ENCODE assay signal across 9 mouse cellular contexts in the genomic region with DNA sequence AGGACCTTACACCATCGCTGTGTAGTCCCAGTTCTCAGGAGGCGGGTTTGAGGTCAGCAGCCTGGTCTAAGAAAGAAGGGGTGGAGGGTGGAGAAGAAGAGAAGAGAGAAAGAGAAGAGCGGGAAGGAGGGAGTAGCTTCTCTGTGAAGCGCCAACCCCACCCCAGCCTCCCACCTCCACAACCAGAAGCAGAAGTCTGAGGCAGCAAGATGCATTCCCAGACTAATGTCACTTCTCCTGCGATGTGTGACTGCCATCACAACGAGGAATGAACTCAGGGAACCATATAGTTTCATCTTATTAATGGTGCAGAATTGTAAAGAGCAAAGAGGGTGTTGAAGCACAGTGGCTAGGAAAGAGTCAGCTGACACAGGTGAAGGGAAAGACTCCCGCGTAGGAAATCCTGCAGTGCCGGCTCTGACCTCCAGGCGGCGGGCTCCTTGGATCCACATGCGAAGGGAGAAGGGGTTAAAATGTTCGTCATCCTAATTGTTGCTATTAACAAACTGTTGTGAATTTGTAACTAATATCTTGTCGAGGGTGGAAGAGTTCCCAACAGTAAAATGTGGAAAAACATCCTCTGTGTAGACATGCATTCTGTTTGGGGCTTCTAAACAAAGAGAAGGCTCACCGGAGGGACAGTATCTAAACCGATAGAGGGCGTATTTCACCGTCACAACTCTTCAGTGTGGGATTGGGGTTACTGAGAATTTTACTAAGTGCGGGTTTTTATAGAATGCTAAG. TPM values are rescaled to one million over a fixed set of nuclear protein-coding genes. Genes with fewer than 3 reads are reported as not detected.
DNase-seq lines count a peak whose midpoint lies in the region; ATAC-seq and TF ChIP-seq lines count a peak whose summit lies in the region.
"Had no signal": no experiment of that assay in that cellular context is flagged by ENCODE, and none has a peak within 500 bp of the region (broad histone marks: within the 10 kb centered on the region; RNA-seq: fewer than 3 reads in every experiment).

No protein-coding gene starts in this region.

- peaks cover 3% of the 10 kb centered on the region; the same call in 1 of the 2 replicates for H3K27me3 ChIP-seq in ES-Bruce4 (ENCODE audit: control insufficient read depth, insufficient read depth, low read length, poor library complexity, severe bottlenecking)
- no peaks in the 10 kb centered on the region for H3K27me3 ChIP-seq in erythroblast, embryonic 14.5 days (ENCODE audit: control insufficient read depth)
- H3K27me3 ChIP-seq in heart, embryonic 15.5 days: peaks cover 4% of the 10 kb centered on the region; the same call in 1 of the 2 replicates
- no peaks in the 10 kb centered on the region for H3K27me3 ChIP-seq in liver, embryonic 14.5 days (ENCODE audit: control insufficient read depth, insufficient read depth, low read length)

- H3K4me2 ChIP-seq in heart, embryonic 15.5 days: peak overlapping the region; percentile 66
- peak overlapping the region; percentile 53 for H3K4me2 ChIP-seq in liver, embryonic 14.5 days (ENCODE audit: low read depth)

- no peak overlapping the region for H3K4me3 ChIP-seq in ES-Bruce4 (ENCODE audit: low read depth, low read length)
- H3K4me3 ChIP-seq in erythroblast, embryonic 14.5 days (replicated peaks): peak overlapping the region; percentile 12
- H3K4me3 ChIP-seq in heart, embryonic 15.5 days: peak overlapping the region; percentile 40
- no peak overlapping the region for H3K4me3 ChIP-seq in liver, embryonic 14.5 days (ENCODE audit: insufficient read depth in 1 of 2, low read depth in 2 of 2, low read length in 2 of 2)

- no peak for TF ChIP-seq POLR2A in ES-Bruce4 (IDR thresholded peaks at IDR 0.05; ENCODE audit: insufficient read depth, low read length)

- H3K9ac ChIP-seq in ES-Bruce4 (ENCODE audit: low read depth, poor library complexity, severe bottlenecking): peak overlapping the region; percentile 52; the same call in 1 of the 2 replicates
- peak overlapping the region; percentile 23; the same call in 1 of the 2 replicates for H3K9ac ChIP-seq in heart, embryonic 15.5 days
- H3K9ac ChIP-seq in liver, embryonic 14.5 days (replicated peaks): no peak overlapping the region

- H3K36me3 ChIP-seq in ES-Bruce4 (ENCODE audit: control insufficient read depth, insufficient read depth, low read length, poor library complexity, severe bottlenecking): no peaks in the 10 kb centered on the region
- no peaks in the 10 kb centered on the region for H3K36me3 ChIP-seq in erythroblast, embryonic 14.5 days (ENCODE audit: control insufficient read depth)
- H3K36me3 ChIP-seq in heart, embryonic 15.5 days: no peaks in the 10 kb centered on the region
- no peaks in the 10 kb centered on the region for H3K36me3 ChIP-seq in liver, embryonic 14.5 days (replicated peaks; ENCODE audit: control insufficient read depth, insufficient read depth, low read depth)

- H3K27ac ChIP-seq in ES-Bruce4 (ENCODE audit: insufficient read depth, low read length): no peak overlapping the region
- no peak overlapping the region for H3K27ac ChIP-seq in heart, embryonic 15.5 days
- H3K27ac ChIP-seq in liver, embryonic 14.5 days: no peak overlapping the region

- peak; percentile 74 for TF ChIP-seq CTCF in ES-Bruce4 (IDR thresholded peaks at IDR 0.05; ENCODE audit: low read depth, low read length)
- peak; percentile 92 for TF ChIP-seq CTCF in liver, embryonic 14.5 days (IDR thresholded peaks at IDR 0.05; ENCODE audit: low read depth)

- TF ChIP-seq EP300 in ES-Bruce4 (IDR thresholded peaks at IDR 0.05; ENCODE audit: insufficient read depth, low read depth, low read length): no peak
- no peak for TF ChIP-seq EP300 in liver, embryonic 14.5 days (IDR thresholded peaks at IDR 0.05; ENCODE audit: low read depth)

- H3K9me3 ChIP-seq in ES-Bruce4 (replicated peaks; ENCODE audit: control insufficient read depth, insufficient read depth, low read length, poor library complexity, severe bottlenecking): peaks cover 11% of the 10 kb centered on the region
- H3K9me3 ChIP-seq in erythroblast, embryonic 14.5 days (ENCODE audit: control insufficient read depth, low read length): no peaks in the 10 kb centered on the region
- H3K9me3 ChIP-seq in heart, embryonic 15.5 days (replicated peaks): no peaks in the 10 kb centered on the region
- no peaks in the 10 kb centered on the region for H3K9me3 ChIP-seq in liver, embryonic 14.5 days (ENCODE audit: control insufficient read depth, low read length)

- H3K4me1 ChIP-seq in ES-Bruce4 (ENCODE audit: control insufficient read depth, insufficient read depth, low read length): no peaks in the 10 kb centered on the region
- 0 out of 2 replicates have a peak, but pooled peaks cover 4% of the 10 kb centered on the region for H3K4me1 ChIP-seq in erythroblast, embryonic 14.5 days (ENCODE audit: control insufficient read depth)
- H3K4me1 ChIP-seq in heart, embryonic 15.5 days (replicated peaks): 0 out of 2 replicates have a peak, but pooled peaks cover 5% of the 10 kb centered on the region
- no peaks in the 10 kb centered on the region for H3K4me1 ChIP-seq in liver, embryonic 14.5 days (replicated peaks; ENCODE audit: control insufficient read depth in 2 of 2, insufficient read depth in 2 of 2, low read length in 1 of 2)

- no peak for ATAC-seq in heart, embryonic 15.5 days (replicated peaks; ENCODE audit: insufficient number of reproducible peaks, insufficient read depth, low FRiP score, low read depth)
- ATAC-seq in liver, embryonic 14.5 days (ENCODE audit: insufficient read depth): no peak

- DNase-seq in c-Kit-negative CD71-positive TER-119-positive erythroid progenitor cells, embryonic 14.5 days (ENCODE audit: low read depth, low spot score): peak; percentile 20
- DNase-seq in kidney, postnatal 14 days: peak; percentile 61
- DNase-seq in liver, embryonic 14.5 days (ENCODE audit: low read depth in 3 of 3, low spot score in 3 of 3): peak; percentile 19 to 29 (median 27)
- DNase-seq in neural tube, embryonic 10.5 days (ENCODE audit: extremely low spot score, low spot score): peak; percentile 77
- DNase-seq in testis, postnatal 10 days (ENCODE audit: low spot score): peak; percentile 86

- 18% methylated on average over 19 of the region's 19 CpGs for WGBS in heart, embryonic 15.5 days
- WGBS in liver, embryonic 14.5 days (ENCODE audit: insufficient replicate concordance): 16% methylated on average over 19 of the region's 19 CpGs

RNA-seq across cellular contexts. Expression of a gene that starts 31.1 kb away (rescaled TPM):
- not detected in 2 replicates for polyA plus RNA-seq in ES-Bruce4 (2011; ENCODE audit: insufficient read depth, insufficient read length, low read depth, missing spikeins)
- polyA plus RNA-seq in erythroblast, embryonic 14.5 days (2012): not detected in 2 replicates
- not detected in 2 replicates for polyA plus RNA-seq in heart, embryonic 15.5 days (2015; fragmentation: Nextera tagmentation; extraction: Ambion mirVana)
- 0.06 TPM in 1 of 2 replicates, not detected in the other for polyA plus RNA-seq in liver, embryonic 14.5 days (2012; rRNA removed)
- not detected in 2 replicates for polyA plus RNA-seq in liver, embryonic 14.5 days (2014; fragmentation: Nextera tagmentation; extraction: Ambion mirVana)
- polyA plus RNA-seq: large intestine, adult 2 months had no signal

RNA-seq across cellular contexts. Expression of a gene that starts 43.2 kb away (rescaled TPM):
- polyA plus RNA-seq in ES-Bruce4 (2011; ENCODE audit: insufficient read depth, insufficient read length, low read depth, missing spikeins): 5.3 and 5.8 TPM in 2 replicates
- polyA plus RNA-seq in erythroblast, embryonic 14.5 days (2012): 0.16 and 1.1 TPM in 2 replicates
- polyA plus RNA-seq in heart, embryonic 15.5 days (2015; fragmentation: Nextera tagmentation; extraction: Ambion mirVana): 43.1 and 44.4 TPM in 2 replicates
- polyA plus RNA-seq in liver, embryonic 14.5 days (2012; rRNA removed): 5.5 and 6.5 TPM in 2 replicates
- 8.4 and 9.9 TPM in 2 replicates for polyA plus RNA-seq in liver, embryonic 14.5 days (2014; fragmentation: Nextera tagmentation; extraction: Ambion mirVana)

Comparison
In these comparisons a context has a peak if more than half of its experiments do, and no peak if none do; other contexts are left out.
1. H3K4me3 ChIP-seq: peak in erythroblast, embryonic 14.5 days (single experiment) and heart, embryonic 15.5 days (single experiment); none in ES-Bruce4 (single experiment) and liver, embryonic 14.5 days (0 of 2).
2. DNase-seq: peak in every context shown above with its lines; median percentile 86 in testis, postnatal 10 days; 77 in neural tube, embryonic 10.5 days; 61 in kidney, postnatal 14 days; 27 in liver, embryonic 14.5 days; 20 in c-Kit-negative CD71-positive TER-119-positive erythroid progenitor cells, embryonic 14.5 days.